Mouse (Mus musculus) cortical plate, adult 2 months (tissue): ENCODE results near the gene Tnr.
A peak's percentile ranks its signal among the peaks of the same experiment; 100 is the strongest.

Experiments used
- CTCF ChIP-seq: fragments of 200-500 bp; IDR thresholded peaks from 2 replicates; pipeline ENCODE4 v1.5.1; 2011; ENCODE audit warnings: mild to moderate bottlenecking, control low read depth, low read length; ENCODE audit not compliant: insufficient read depth; ENCODE audit errors: extremely low read depth
- POLR2A ChIP-seq: fragments of 200-500 bp; IDR thresholded peaks from 2 replicates; pipeline ENCODE4 v1.6.1; 2011; ENCODE audit warnings: mild to moderate bottlenecking, low read length, control low read depth; ENCODE audit not compliant: insufficient read depth; ENCODE audit errors: extremely low read depth

DNA sequence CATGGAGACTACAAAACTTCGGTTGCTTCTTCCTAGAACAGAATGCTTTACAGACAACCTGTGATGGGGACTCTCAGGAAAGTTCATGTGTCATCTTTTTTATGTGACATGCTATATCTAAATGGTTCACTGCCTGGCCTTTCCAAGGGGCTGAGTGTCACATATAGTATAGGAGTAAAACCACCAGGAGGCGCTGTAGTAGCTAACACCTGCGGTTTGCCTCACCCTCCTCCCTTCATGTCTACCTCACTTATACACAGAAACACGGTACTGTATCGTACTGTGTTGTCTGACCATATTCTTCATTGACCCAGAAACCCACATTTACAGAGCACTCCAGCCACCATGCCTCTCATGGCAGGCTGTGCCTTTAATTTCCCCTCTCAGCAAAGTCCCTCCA, 387.4 kb downstream of the Tnr start:
- no peak for TF ChIP-seq POLR2A
- TF ChIP-seq CTCF, result peak; percentile 49
